Comparison of ENCODE assay signal across 8 mouse cellular contexts in the genomic region with DNA sequence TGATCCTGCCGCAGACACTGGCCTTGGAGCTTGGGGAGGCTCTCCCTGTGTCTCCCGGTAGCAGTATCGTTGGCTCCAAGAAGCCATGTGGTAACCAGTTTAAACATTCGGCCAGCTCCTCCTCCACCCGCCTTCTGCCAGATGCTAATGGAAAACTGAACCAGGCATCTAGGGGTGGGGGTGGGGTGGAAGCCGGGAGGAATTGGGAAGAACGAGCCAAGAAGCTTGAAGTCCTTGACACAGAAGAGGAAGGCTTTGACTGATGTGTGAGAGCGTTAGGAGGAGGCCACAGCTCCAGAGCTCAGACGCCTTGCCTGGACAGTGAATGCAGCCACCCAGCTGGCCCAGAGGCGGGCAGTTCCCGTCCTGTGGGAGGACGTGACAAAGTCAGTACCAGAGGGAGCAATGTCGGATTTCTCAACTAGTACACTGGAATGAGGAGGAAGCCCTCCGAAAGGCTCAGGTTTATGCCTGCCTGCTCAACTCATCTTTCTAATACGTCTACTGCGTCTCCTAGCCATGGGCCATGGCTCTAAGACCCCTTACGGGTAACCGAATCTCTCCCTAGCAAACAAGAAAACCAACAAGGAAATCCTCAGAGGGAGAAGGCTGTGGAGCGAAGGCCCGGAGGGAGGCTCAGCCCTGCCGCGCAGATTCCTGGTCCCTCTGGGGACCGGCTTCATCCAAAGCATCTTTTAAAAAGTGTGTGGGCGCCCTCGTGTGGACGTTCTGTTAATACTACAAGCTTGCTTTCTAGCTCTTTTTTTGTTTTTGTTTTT. TPM values are rescaled to one million over a fixed set of nuclear protein-coding genes. Genes with fewer than 3 reads are reported as not detected.
DNase-seq lines count a peak whose midpoint lies in the region; ATAC-seq and TF ChIP-seq lines count a peak whose summit lies in the region.

No protein-coding gene starts in this region.

- H3K4me1 ChIP-seq in embryonic facial prominence, embryonic 13.5 days = peaks cover 66% of the 10 kb centered on the region
- H3K4me1 ChIP-seq in kidney, embryonic 14.5 days (ENCODE audit: control insufficient read depth, insufficient read depth, low read length) = peaks cover 14% of the 10 kb centered on the region
- peaks cover 39% of the 10 kb centered on the region for H3K4me1 ChIP-seq in testis, adult 2 months (ENCODE audit: control insufficient read depth, insufficient read depth, low read length)

- peak overlapping the region; percentile 35 for H3K4me3 ChIP-seq in embryonic facial prominence, embryonic 13.5 days
- peak overlapping the region; percentile 37 for H3K4me3 ChIP-seq in kidney, embryonic 14.5 days (ENCODE audit: low read length)
- H3K4me3 ChIP-seq in testis, adult 2 months (ENCODE audit: control insufficient read depth, low read depth, low read length) = peak overlapping the region; percentile 2

- WGBS in embryonic facial prominence, embryonic 13.5 days = under 1% methylated on average over 26 of the region's 26 CpGs
- WGBS in kidney, embryonic 14.5 days = under 1% methylated on average over 26 of the region's 26 CpGs

- peak overlapping the region; percentile 72 for H3K4me2 ChIP-seq in embryonic facial prominence, embryonic 13.5 days
- H3K4me2 ChIP-seq in kidney, embryonic 14.5 days (replicated peaks; ENCODE audit: low read depth, low read length) = peak overlapping the region; percentile 80

- H3K9ac ChIP-seq in embryonic facial prominence, embryonic 13.5 days = peak overlapping the region; percentile 73
- H3K9ac ChIP-seq in kidney, embryonic 14.5 days (ENCODE audit: low read depth, low read length) = peak overlapping the region; percentile 64

- ATAC-seq in embryonic facial prominence, embryonic 13.5 days (ENCODE audit: insufficient number of reproducible peaks, insufficient read depth, low FRiP score, low TSS enrichment, low read depth) = peak; percentile 53
- peak; percentile 56 for ATAC-seq in kidney, embryonic 14.5 days (ENCODE audit: low FRiP score, low TSS enrichment)

- H3K27me3 ChIP-seq in embryonic facial prominence, embryonic 13.5 days = no peaks in the 10 kb centered on the region
- no peaks in the 10 kb centered on the region; the same call in 1 of the 2 replicates for H3K27me3 ChIP-seq in kidney, embryonic 14.5 days (ENCODE audit: control insufficient read depth, insufficient read depth, low read length)
- no peaks in the 10 kb centered on the region for H3K27me3 ChIP-seq in testis, adult 2 months (ENCODE audit: control insufficient read depth, insufficient read depth, low read length)

- TF ChIP-seq POLR2A in testis, adult 2 months (IDR thresholded peaks at IDR 0.05; ENCODE audit: control insufficient read depth, low read depth, low read length) = no peak

- H3K9me3 ChIP-seq in embryonic facial prominence, embryonic 13.5 days = no peaks in the 10 kb centered on the region
- H3K9me3 ChIP-seq in kidney, embryonic 14.5 days (ENCODE audit: control insufficient read depth, low read length) = no peaks in the 10 kb centered on the region

- no peaks in the 10 kb centered on the region for H3K36me3 ChIP-seq in embryonic facial prominence, embryonic 13.5 days
- no peaks in the 10 kb centered on the region for H3K36me3 ChIP-seq in kidney, embryonic 14.5 days (ENCODE audit: control insufficient read depth, insufficient read depth, low read length)
- H3K36me3 ChIP-seq in testis, adult 2 months (ENCODE audit: control insufficient read depth, insufficient read depth, low read length) = no peaks in the 10 kb centered on the region

- DNase-seq in 3134 (ENCODE audit: extremely low read depth, insufficient read length, low spot score) (peak; percentile 90), liver (peak; percentile 78)
- DNase-seq in adrenal gland, postnatal 4 days (ENCODE audit: low spot score in 2 of 2) = peak; percentile 68 to 72
- peak; percentile 87 to 88 for DNase-seq in heart, adult 9 months (ENCODE audit: low spot score in 2 of 2)
- DNase-seq in natural killer cell, adult 2 months (ENCODE audit: low spot score in 2 of 2) = peak; percentile 17 to 39

- peak overlapping the region; percentile 99 for H3K27ac ChIP-seq in embryonic facial prominence, embryonic 13.5 days
- peak overlapping the region; percentile 95 for H3K27ac ChIP-seq in kidney, embryonic 14.5 days (ENCODE audit: low read depth, low read length)
- H3K27ac ChIP-seq in testis, adult 2 months (ENCODE audit: control insufficient read depth, insufficient read depth, low read depth, low read length) = peak overlapping the region; percentile 67

- peak; percentile 29; the same call in 1 of the 2 replicates for TF ChIP-seq CTCF in testis, adult 2 months (IDR thresholded peaks at IDR 0.05; ENCODE audit: control insufficient read depth, insufficient read depth, insufficient replicate concordance, low read depth, low read length)

RNA-seq across cellular contexts. Expression of a gene that starts 32.0 kb away (rescaled TPM):
- 1 to 10 TPM in 1 of 2 experiments, not detected in 1; 2.5 TPM for total RNA-seq in adrenal gland, postnatal 4 days (2021)
- polyA plus RNA-seq in embryonic facial prominence, embryonic 13.5 days (2015; fragmentation: Nextera tagmentation; extraction: Ambion mirVana) = not detected in 2 replicates
- polyA plus RNA-seq in kidney, embryonic 14.5 days (2014; fragmentation: Nextera tagmentation; extraction: Ambion mirVana) = not detected in 2 replicates
- polyA plus RNA-seq in testis, adult 2 months (2012; rRNA removed) = 0.10 TPM in 1 of 2 replicates, not detected in the other

RNA-seq across cellular contexts. Expression of a gene that starts 44.0 kb away (rescaled TPM):
- total RNA-seq in adrenal gland, postnatal 4 days (2021) = under 1 TPM; 0.23 to 0.45 TPM
- 0.15 TPM in 1 of 2 replicates, not detected in the other for polyA plus RNA-seq in embryonic facial prominence, embryonic 13.5 days (2015; fragmentation: Nextera tagmentation; extraction: Ambion mirVana)
- polyA plus RNA-seq in kidney, embryonic 14.5 days (2014; fragmentation: Nextera tagmentation; extraction: Ambion mirVana) = not detected in 2 replicates
- 0.07 and 0.14 TPM in 2 replicates for polyA plus RNA-seq in testis, adult 2 months (2012; rRNA removed)

Comparison
In these comparisons a context has a peak if more than half of its experiments do, and no peak if none do; other contexts are left out.
1. Peak in every context shown above with its lines: DNase-seq, ATAC-seq, H3K4me3 ChIP-seq and H3K27ac ChIP-seq.
2. DNase-seq: peak in every context shown above with its lines; median percentile 90 in 3134; 88 in heart, adult 9 months; 78 in liver; 70 in adrenal gland, postnatal 4 days; 28 in natural killer cell, adult 2 months.